Mouse (Mus musculus) cerebellum, adult (tissue): ENCODE results near the gene Nhp2.
"Not testable (repeated sequence)": the region's sequence is repeated elsewhere in the genome, so short reads cannot be mapped to it uniquely, and the experiment has no call there.

Experiments
- ATAC-seq: cut with Nextera tagmentation; 2 replicates; pipeline ENCODE4 v1.9.2; 2017; ENCODE audit warnings: mild to moderate bottlenecking, moderate library complexity, mixed read lengths; ENCODE audit not compliant: insufficient number of reproducible peaks, low FRiP score, low TSS enrichment

Gene Nhp2

GRCm38 (mm10) chr11:51652889-51653418, 33.4 kb downstream of the Nhp2 start:
- ATAC-seq, result no peak

GRCm38 (mm10) chr11:51653736-51654135, 34.2 kb downstream of the Nhp2 start:
- no peak for ATAC-seq

DNA sequence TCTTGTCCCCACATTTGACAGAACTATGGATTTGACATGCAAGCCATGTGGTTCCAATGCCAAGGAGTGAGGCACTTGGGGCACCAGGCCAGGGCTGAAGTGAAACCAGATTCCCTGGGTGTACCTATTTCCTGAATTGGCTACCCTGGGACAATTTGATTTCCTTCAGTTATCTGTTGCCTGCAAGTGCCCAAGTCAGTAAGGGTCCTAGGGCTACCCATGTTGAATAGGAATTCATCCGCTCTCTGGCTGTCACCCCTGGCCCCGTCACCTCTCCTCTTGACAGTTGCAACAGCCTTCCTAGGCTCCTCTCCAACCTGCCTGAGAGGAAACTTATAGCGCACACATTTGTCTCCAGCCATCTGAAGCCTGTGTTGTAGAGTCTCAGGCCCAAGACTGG, 35.4 kb downstream of the Nhp2 start:
- ATAC-seq, result no peak

GRCm38 (mm10) chr11:51656798-51657521, 37.4 kb downstream of the Nhp2 start:
- no peak for ATAC-seq

- no peak for ATAC-seq
These were observed 38.8 kb downstream of the Nhp2 start for GRCm38 (mm10) chr11:51658291-51658690.

- no peak for ATAC-seq
These were observed 39.2 kb downstream of the Nhp2 start for GRCm38 (mm10) chr11:51658705-51659104.

DNA sequence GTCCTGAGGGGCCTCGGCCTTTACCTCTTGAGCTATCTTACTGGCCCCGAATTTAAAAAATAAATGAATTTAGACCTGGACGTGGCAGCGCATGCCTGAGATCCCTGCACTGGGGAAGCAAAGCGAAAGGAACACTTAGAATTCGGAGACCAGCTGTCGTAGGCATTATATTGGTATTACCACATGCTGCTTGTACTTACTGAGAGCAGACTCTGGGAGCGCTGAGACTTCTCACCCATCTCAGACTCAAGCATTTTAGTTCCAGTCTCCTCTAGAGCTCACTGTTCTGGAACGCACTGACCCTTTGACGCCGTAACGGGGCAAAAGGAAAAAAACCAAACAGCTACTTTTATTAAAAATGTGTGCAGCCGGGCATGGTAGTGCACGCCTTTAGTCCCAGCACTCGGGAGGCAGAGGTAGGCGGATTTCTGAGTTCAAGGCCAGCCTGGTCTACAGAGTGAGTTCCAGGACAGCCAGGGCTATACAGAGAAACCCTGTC, 42.4 kb downstream of the Nhp2 start:
- ATAC-seq, result no peak

GRCm38 (mm10) chr11:51662632-51663031, 43.1 kb downstream of the Nhp2 start:
- ATAC-seq, result no peak

GRCm38 (mm10) chr11:51664747-51665146, 45.2 kb downstream of the Nhp2 start:
- not testable (repeated sequence) for ATAC-seq

GRCm38 (mm10) chr11:51670846-51671245, 51.3 kb downstream of the Nhp2 start:
- no peak for ATAC-seq

DNA sequence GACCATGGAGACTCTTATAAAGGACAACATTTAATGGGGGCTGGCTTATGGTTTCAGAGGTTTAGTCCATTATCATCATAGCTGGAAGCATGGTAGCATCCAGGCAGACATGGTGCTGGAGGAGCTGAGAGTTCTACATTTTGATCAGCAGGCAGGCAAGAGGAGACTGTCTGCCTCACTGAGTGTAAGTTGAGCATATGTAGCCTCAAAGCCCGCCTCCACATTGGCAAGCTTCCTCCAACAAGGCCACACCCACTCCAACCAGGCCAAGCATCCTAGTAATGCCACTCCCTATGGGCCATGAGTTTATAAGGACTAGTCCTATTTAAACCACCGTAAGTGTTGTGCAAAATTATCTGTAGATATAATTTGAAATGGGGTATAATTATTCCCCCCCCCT, 51.8 kb downstream of the Nhp2 start:
- ATAC-seq, result no peak

DNA sequence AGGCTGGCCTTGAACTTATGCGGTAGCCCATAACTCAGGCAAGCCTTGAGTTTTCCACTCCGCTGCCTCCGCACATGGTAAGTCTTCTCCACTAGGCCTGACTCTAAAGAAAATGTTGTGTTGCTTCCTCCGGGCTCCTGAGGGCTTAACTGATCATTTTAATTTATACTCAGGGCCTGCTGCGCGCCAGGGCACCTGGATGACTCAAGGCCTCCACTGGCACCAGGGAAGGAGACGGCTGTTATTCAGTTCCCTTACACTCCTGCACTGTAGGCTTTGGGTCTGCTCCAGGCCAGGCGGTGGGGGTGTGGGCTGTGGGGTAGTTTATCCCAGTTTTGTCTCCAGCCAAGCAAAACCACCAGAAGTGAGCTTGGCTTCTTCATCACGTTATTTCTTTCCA, 53.8 kb downstream of the Nhp2 start:
- ATAC-seq, result no peak
